Mouse (Mus musculus) midbrain, postnatal 0 days (tissue): Measurements from ENCODE around the gene Btbd35f23. TPM values are rescaled to one million over a fixed set of nuclear protein-coding genes. Genes with fewer than 3 reads are reported as not detected.
"Not testable (repeated sequence)": the region's sequence is repeated elsewhere in the genome, so short reads cannot be mapped to it uniquely, and the experiment has no call there.

Source experiments
- ATAC-seq: fragments of 200-750 bp; cut with Nextera tagmentation; 2 replicates; pipeline ENCODE4 v1.8.0; 2017; ENCODE audit warnings: moderate number of reproducible peaks, mild to moderate bottlenecking, moderate TSS enrichment, moderate library complexity; ENCODE audit not compliant: low FRiP score
- DNase-seq: peaks from one replicate; pipeline ENCODE4 v3.0.0-alpha.2; 2015; ENCODE audit warnings: low spot score
- H3K27ac ChIP-seq: fragments of 300-500 bp; sonication (generic); 2 replicates; pipeline ENCODE4 v1.5.1; 2014; ENCODE audit warnings: low read depth, mild to moderate bottlenecking, low read length, mixed read lengths
- H3K27me3 ChIP-seq: fragments of 300-500 bp; sonication (generic); 2 replicates; pipeline ENCODE4 v1.6.1; 2014; ENCODE audit warnings: low read length, control low read depth, mixed read lengths; ENCODE audit not compliant: insufficient read depth
- H3K36me3 ChIP-seq: fragments of 300-500 bp; sonication (generic); 2 replicates; pipeline ENCODE4 v1.6.1; 2014; ENCODE audit warnings: low read length, control low read depth, mixed read lengths; ENCODE audit not compliant: insufficient read depth
- H3K4me1 ChIP-seq: fragments of 300-500 bp; sonication (generic); 2 replicates; pipeline ENCODE4 v1.6.1; 2014; ENCODE audit warnings: mild to moderate bottlenecking, control low read depth, antibody characterized with exemption, low read length, mixed read lengths; ENCODE audit not compliant: insufficient read depth
- H3K4me2 ChIP-seq: fragments of 300-500 bp; sonication (generic); 2 replicates; pipeline ENCODE4 v1.6.1; 2014; ENCODE audit warnings: low read depth, mild to moderate bottlenecking, low read length, mixed read lengths; ENCODE audit not compliant: poor library complexity, severe bottlenecking
- H3K4me3 ChIP-seq: fragments of 300-500 bp; sonication (generic); 2 replicates; pipeline ENCODE4 v1.5.1; 2014; ENCODE audit warnings: low read depth, mild to moderate bottlenecking, low read length, moderate library complexity
- H3K9ac ChIP-seq: fragments of 300-500 bp; sonication (generic); replicated peaks from 2 replicates; pipeline ENCODE4 v1.6.1; 2014; ENCODE audit warnings: mild to moderate bottlenecking, low read length, moderate library complexity, mixed read lengths; ENCODE audit not compliant: poor library complexity, severe bottlenecking
- H3K9me3 ChIP-seq: fragments of 300-500 bp; sonication (generic); 2 replicates; pipeline ENCODE4 v1.6.1; 2016; ENCODE audit warnings: low read length, control low read depth
- WGBS: fragments of 180-500 bp; shearing (Covaris S2); extraction: QIAGEN DNeasy Blood & Tissue Kit; methylation state at CpG from one replicate; pipeline ENCODE4 v1.1.7; 2014; 5-methylcytosine and 5-hydroxymethylcytosine counted together
- polyA plus RNA-seq: library from polyadenylated mRNA; unstranded; fragments of >200 nt; fragmentation: Nextera tagmentation; extraction: Ambion mirVana; gene quantifications from 2 replicates; pipeline ENCODE4 v1.2.1, GENCODE M21; 2015
- total RNA-seq: library from RNA; depleted of rRNA; stranded (reverse); fragments of >200 nt; gene quantifications from 2 replicates; pipeline ENCODE4 v1.2.3, GENCODE M21; 2014; rRNA removed

Btbd35f23 gene
- total RNA-seq (not detected in 2 replicates), polyA plus RNA-seq (not detected in 2 replicates)

GRCm38 (mm10) chrX:3076575-3076974 lies at the start of gene Btbd35f23:
Gene Btbd35f23 (plus strand): TSS chrX:3076875.
- not testable (repeated sequence) for H3K4me1 ChIP-seq, H3K9me3 ChIP-seq, H3K27ac ChIP-seq, H3K36me3 ChIP-seq, ATAC-seq, H3K9ac ChIP-seq, H3K4me3 ChIP-seq, H3K27me3 ChIP-seq, H3K4me2 ChIP-seq, DNase-seq
- 84% methylated on average over 1 of the region's 2 CpGs for WGBS

Other genes starting within 250 kb of the Btbd35f23 start
- not detected in 2 replicates for gene Btbd35f24, start 119.0 kb downstream of the Btbd35f23 start, total RNA-seq
- not detected in 2 replicates for gene Btbd35f24, start 119.0 kb downstream of the Btbd35f23 start, polyA plus RNA-seq